Mouse (Mus musculus) liver, adult 2 months (tissue): ENCODE data around the gene Ldhal6b.

Experiments used
- CTCF ChIP-seq: fragments of 200-500 bp; IDR thresholded peaks from 2 replicates; pipeline ENCODE4 v1.5.1; 2011; ENCODE audit warnings: low read depth, low read length, control low read depth
- POLR2A ChIP-seq: fragments of 200-500 bp; IDR thresholded peaks from 2 replicates; pipeline ENCODE4 v1.6.1; 2011; ENCODE audit warnings: low read length, control low read depth; ENCODE audit not compliant: insufficient read depth; ENCODE audit errors: extremely low read depth

- TF ChIP-seq POLR2A (no peak), CTCF (no peak)
Measured at GRCm38 (mm10) chr17:5443751-5444150, 25.2 kb upstream of the Ldhal6b start.
